Mouse (Mus musculus) adrenal gland, adult 8-10 months (tissue): ENCODE measurements around the gene Mlip. TPM values are rescaled to one million over a fixed set of nuclear protein-coding genes. Genes with fewer than 3 reads are reported as not detected.

Source experiments
- DNase-seq: peaks from one replicate; pipeline ENCODE4 v3.0.0; 2022
- total RNA-seq, 4 experiments: library from RNA; stranded (reverse); gene quantifications; 2 replicates each; pipeline ENCODE4 v1.2.4; 2022

Mlip gene
- total RNA-seq, 4 experiments from 2014 or later: 0.73 to 2.0 (median 1.1) TPM

GRCm38 (mm10) chr9:77347704-77348103 is 5.1 kb downstream of the Mlip start:
- DNase-seq: no peak

GRCm38 (mm10) chr9:77344318-77344717 is 8.5 kb downstream of the Mlip start:
- peak; percentile 4 for DNase-seq

- DNase-seq: no peak
Measured at GRCm38 (mm10) chr9:77340159-77340862, 12.5 kb downstream of the Mlip start.

- no peak for DNase-seq
Measured at GRCm38 (mm10) chr9:77339571-77340148, 13.1 kb downstream of the Mlip start.

- no peak for DNase-seq
Measured at GRCm38 (mm10) chr9:77335370-77335769, 17.4 kb downstream of the Mlip start.

GRCm38 (mm10) chr9:77318346-77318745 is 34.4 kb downstream of the Mlip start:
- no peak for DNase-seq

- DNase-seq: no peak
Measured at GRCm38 (mm10) chr9:77310548-77310947, 42.2 kb downstream of the Mlip start.

GRCm38 (mm10) chr9:77305417-77305816 is 47.4 kb downstream of the Mlip start:
- DNase-seq: no peak

GRCm38 (mm10) chr9:77302340-77302739 is 50.4 kb downstream of the Mlip start:
- no peak for DNase-seq

GRCm38 (mm10) chr9:77287958-77288357 is 64.8 kb downstream of the Mlip start:
- DNase-seq: no peak

- DNase-seq: no peak
Measured at GRCm38 (mm10) chr9:77279371-77279770, 73.4 kb downstream of the Mlip start.

GRCm38 (mm10) chr9:77278055-77278454 is 74.7 kb downstream of the Mlip start:
- DNase-seq: no peak

- no peak for DNase-seq
Measured at GRCm38 (mm10) chr9:77277270-77277669, 75.5 kb downstream of the Mlip start.

- no peak for DNase-seq
Measured at GRCm38 (mm10) chr9:77276451-77277154, 76.2 kb downstream of the Mlip start.

- no peak for DNase-seq
Measured at GRCm38 (mm10) chr9:77272727-77273126, 80.0 kb downstream of the Mlip start.

GRCm38 (mm10) chr9:77265268-77266017 is 87.3 kb downstream of the Mlip start:
- DNase-seq: no peak

GRCm38 (mm10) chr9:77259052-77259451 is 93.7 kb downstream of the Mlip start:
- DNase-seq: no peak

GRCm38 (mm10) chr9:77258265-77258664 is 94.5 kb downstream of the Mlip start:
- no peak for DNase-seq

GRCm38 (mm10) chr9:77254514-77254913 is 98.3 kb downstream of the Mlip start:
- DNase-seq: no peak

- no peak for DNase-seq
Measured at GRCm38 (mm10) chr9:77252761-77253160, 100.0 kb downstream of the Mlip start.

- DNase-seq: no peak
Measured at GRCm38 (mm10) chr9:77252134-77252533, 100.6 kb downstream of the Mlip start.

- DNase-seq: no peak
Measured at GRCm38 (mm10) chr9:77251511-77252112, 101.2 kb downstream of the Mlip start.

- no peak for DNase-seq
Measured at GRCm38 (mm10) chr9:77198250-77198649, 154.5 kb downstream of the Mlip start.
